Mouse (Mus musculus) left cerebral cortex, postnatal 14 days (tissue): ENCODE data around the gene Arid1a. TPM values are rescaled to one million over a fixed set of nuclear protein-coding genes. Genes with fewer than 3 reads are reported as not detected.

Experiments used
- DNase-seq, 2 experiments: peaks; one replicate each; pipeline ENCODE4 v3.0.0; 2021 to 2022; ENCODE audit warnings: low spot score in 2 of 2, mixed read lengths in 1 of 2
- intact Hi-C: fragments of 180-260 bp; cut with DNase I; formaldehyde crosslinking; loops from one replicate; pipeline ENCODE4 v1.15.1; 2025
- total RNA-seq, 2 experiments: library from RNA; stranded (reverse); gene quantifications; 2 replicates each; pipeline ENCODE4 v1.2.3; 2021

The Arid1a gene
- total RNA-seq, 2 experiments from 2014 or later, result 74.1 to 75.8 TPM

- no peak for DNase-seq
- intact Hi-C loops, result no loop called here
Observed at GRCm38 (mm10) chr4:133687126-133687525, 69.4 kb downstream of the Arid1a start.

GRCm38 (mm10) chr4:133686512-133686911 is 70.1 kb downstream of the Arid1a start:
- DNase-seq, result no peak
- intact Hi-C loops, result no loop called here

GRCm38 (mm10) chr4:133680206-133680786 is 76.3 kb downstream of the Arid1a start:
- intact Hi-C loops, result no loop called here
- DNase-seq, result no peak

GRCm38 (mm10) chr4:133679629-133680028 is 76.9 kb downstream of the Arid1a start:
- intact Hi-C loops, result no loop called here
- no peak for DNase-seq

- DNase-seq, result no peak
- intact Hi-C loops, result no loop called here
Observed at GRCm38 (mm10) chr4:133677266-133677665, 79.3 kb downstream of the Arid1a start.

GRCm38 (mm10) chr4:133676189-133676588 is 80.4 kb downstream of the Arid1a start:
- intact Hi-C loops, result no loop called here
- DNase-seq, result no peak

GRCm38 (mm10) chr4:133675594-133676016 is 81.0 kb downstream of the Arid1a start:
- intact Hi-C loops, result no loop called here

GRCm38 (mm10) chr4:133674331-133674695 is 82.3 kb downstream of the Arid1a start:
- DNase-seq, result no peak
- intact Hi-C loops, result no loop called here

More at GRCm38 (mm10) chr4:133675594-133676016, 81.0 kb downstream of the Arid1a start:
- peak; percentile 49 to 59 for DNase-seq

- DNase-seq, result peak in 1 of 2 experiments; percentile 58
- intact Hi-C loops, result no loop called here
Observed at GRCm38 (mm10) chr4:133673666-133674330, 82.8 kb downstream of the Arid1a start.

- peak; percentile 30 to 51 for DNase-seq
- intact Hi-C loops, result loop anchor here (1.0 kb wide), 1 partner anchor 140 kb away; no protein-coding TSS in a partner anchor
Observed at GRCm38 (mm10) chr4:133672845-133673647, 83.5 kb downstream of the Arid1a start.

- DNase-seq, result peak; percentile 92 to 94
- intact Hi-C loops, result loop anchor here (1.0 to 2.0 kb wide), 3 partner anchors 82 to 157 kb away; no protein-coding TSS in a partner anchor
Observed at GRCm38 (mm10) chr4:133671881-133672844, 84.4 kb downstream of the Arid1a start, which contains the start of gene Pigv. Gene Pigv, minus strand, starts transcription at chr4:133672647.

GRCm38 (mm10) chr4:133671184-133671880 is 85.2 kb downstream of the Arid1a start:
- intact Hi-C loops, result loop anchor here (1.0 to 2.0 kb wide), 2 partner anchors 83 to 157 kb away; no protein-coding TSS in a partner anchor
- peak; percentile 90 for DNase-seq

GRCm38 (mm10) chr4:133669652-133670210 is 86.8 kb downstream of the Arid1a start:
- DNase-seq, result no peak
- intact Hi-C loops, result loop anchor here (2.0 kb wide), 1 partner anchor 159 kb away; no protein-coding TSS in a partner anchor

GRCm38 (mm10) chr4:133668537-133668936 is 88.0 kb downstream of the Arid1a start:
- intact Hi-C loops, result no loop called here
- no peak for DNase-seq

GRCm38 (mm10) chr4:133666199-133666598 is 90.4 kb downstream of the Arid1a start:
- DNase-seq, result no peak
- intact Hi-C loops, result no loop called here

GRCm38 (mm10) chr4:133665118-133665517 is 91.5 kb downstream of the Arid1a start:
- no peak for DNase-seq
- intact Hi-C loops, result no loop called here

- intact Hi-C loops, result no loop called here
- no peak for DNase-seq
Observed at GRCm38 (mm10) chr4:133662945-133663344, 93.6 kb downstream of the Arid1a start.

- intact Hi-C loops, result no loop called here
- no peak for DNase-seq
Observed at GRCm38 (mm10) chr4:133662421-133662820, 94.1 kb downstream of the Arid1a start.
